Mouse (Mus musculus): Measurements from ENCODE around the gene Sh3bp5l. TPM values are rescaled to one million over a fixed set of nuclear protein-coding genes. Genes with fewer than 3 reads are reported as not detected.

Sh3bp5l gene
- polyA plus RNA-seq, 1 experiment from 2014 or later, result 19.5 TPM

Other genes starting within 250 kb of the Sh3bp5l start
- not detected in 2 replicates for gene Gm12248, start 237.6 kb upstream of the Sh3bp5l start, polyA plus RNA-seq (2014; fragmentation: Nextera tagmentation; extraction: Ambion mirVana)
- 76.4 and 77.7 TPM in 2 replicates for gene Cnot8, start 226.6 kb upstream of the Sh3bp5l start, polyA plus RNA-seq (2014; fragmentation: Nextera tagmentation; extraction: Ambion mirVana)
- 13.3 and 14.1 TPM in 2 replicates for gene Gemin5, start 162.2 kb upstream of the Sh3bp5l start, polyA plus RNA-seq (2014; fragmentation: Nextera tagmentation; extraction: Ambion mirVana)
- 107 and 116 TPM in 2 replicates for gene Mrpl22, start 159.1 kb upstream of the Sh3bp5l start, polyA plus RNA-seq (2014; fragmentation: Nextera tagmentation; extraction: Ambion mirVana)
- gene Igtp, start 131.2 kb upstream of the Sh3bp5l start, polyA plus RNA-seq (2014; fragmentation: Nextera tagmentation; extraction: Ambion mirVana), result 6.2 and 7.9 TPM in 2 replicates
- 4.3 and 5.6 TPM in 2 replicates for gene Irgm2, start 131.1 kb upstream of the Sh3bp5l start, polyA plus RNA-seq (2014; fragmentation: Nextera tagmentation; extraction: Ambion mirVana)
- not detected in 2 replicates for gene 4930438A08Rik, start 55.9 kb upstream of the Sh3bp5l start, polyA plus RNA-seq (2014; fragmentation: Nextera tagmentation; extraction: Ambion mirVana)
- 6.9 and 7.6 TPM in 2 replicates for gene Zfp692, start 23.7 kb upstream of the Sh3bp5l start, polyA plus RNA-seq (2014; fragmentation: Nextera tagmentation; extraction: Ambion mirVana)
- gene Zfp672, start 385 bp upstream of the Sh3bp5l start, polyA plus RNA-seq (2014; fragmentation: Nextera tagmentation; extraction: Ambion mirVana), result 33.9 and 38.4 TPM in 2 replicates
- not detected in 2 replicates for gene Lypd8, start 48.3 kb downstream of the Sh3bp5l start, polyA plus RNA-seq (2014; fragmentation: Nextera tagmentation; extraction: Ambion mirVana)
- gene 1810065E05Rik, start 90.4 kb downstream of the Sh3bp5l start, polyA plus RNA-seq (2014; fragmentation: Nextera tagmentation; extraction: Ambion mirVana), result not detected in 2 replicates
- not detected in 2 replicates for gene Gm12253, start 101.8 kb downstream of the Sh3bp5l start, polyA plus RNA-seq (2014; fragmentation: Nextera tagmentation; extraction: Ambion mirVana)
- gene Lypd9, start 122.2 kb downstream of the Sh3bp5l start, polyA plus RNA-seq (2014; fragmentation: Nextera tagmentation; extraction: Ambion mirVana), result not detected in 2 replicates
- gene Olfr30, start 131.5 kb downstream of the Sh3bp5l start, polyA plus RNA-seq (2014; fragmentation: Nextera tagmentation; extraction: Ambion mirVana), result not detected in 2 replicates
- gene Olfr332, start 161.8 kb downstream of the Sh3bp5l start, polyA plus RNA-seq (2014; fragmentation: Nextera tagmentation; extraction: Ambion mirVana), result not detected in 2 replicates
- gene Olfr331, start 171.8 kb downstream of the Sh3bp5l start, polyA plus RNA-seq (2014; fragmentation: Nextera tagmentation; extraction: Ambion mirVana), result not detected in 2 replicates
- not detected in 2 replicates for gene Olfr330, start 204.1 kb downstream of the Sh3bp5l start, polyA plus RNA-seq (2014; fragmentation: Nextera tagmentation; extraction: Ambion mirVana)
- not detected in 2 replicates for gene Olfr329-ps, start 215.7 kb downstream of the Sh3bp5l start, polyA plus RNA-seq (2014; fragmentation: Nextera tagmentation; extraction: Ambion mirVana)
- gene Olfr328, start 224.9 kb downstream of the Sh3bp5l start, polyA plus RNA-seq (2014; fragmentation: Nextera tagmentation; extraction: Ambion mirVana), result not detected in 2 replicates
- not detected in 2 replicates for gene Olfr224, start 239.8 kb downstream of the Sh3bp5l start, polyA plus RNA-seq (2014; fragmentation: Nextera tagmentation; extraction: Ambion mirVana)
- gene Olfr325, start 247.0 kb downstream of the Sh3bp5l start, polyA plus RNA-seq (2014; fragmentation: Nextera tagmentation; extraction: Ambion mirVana), result not detected in 2 replicates

All from heart, embryonic 14.5 days (tissue).